ENCODE assay signal across 8 mouse cellular contexts in the genomic region with DNA sequence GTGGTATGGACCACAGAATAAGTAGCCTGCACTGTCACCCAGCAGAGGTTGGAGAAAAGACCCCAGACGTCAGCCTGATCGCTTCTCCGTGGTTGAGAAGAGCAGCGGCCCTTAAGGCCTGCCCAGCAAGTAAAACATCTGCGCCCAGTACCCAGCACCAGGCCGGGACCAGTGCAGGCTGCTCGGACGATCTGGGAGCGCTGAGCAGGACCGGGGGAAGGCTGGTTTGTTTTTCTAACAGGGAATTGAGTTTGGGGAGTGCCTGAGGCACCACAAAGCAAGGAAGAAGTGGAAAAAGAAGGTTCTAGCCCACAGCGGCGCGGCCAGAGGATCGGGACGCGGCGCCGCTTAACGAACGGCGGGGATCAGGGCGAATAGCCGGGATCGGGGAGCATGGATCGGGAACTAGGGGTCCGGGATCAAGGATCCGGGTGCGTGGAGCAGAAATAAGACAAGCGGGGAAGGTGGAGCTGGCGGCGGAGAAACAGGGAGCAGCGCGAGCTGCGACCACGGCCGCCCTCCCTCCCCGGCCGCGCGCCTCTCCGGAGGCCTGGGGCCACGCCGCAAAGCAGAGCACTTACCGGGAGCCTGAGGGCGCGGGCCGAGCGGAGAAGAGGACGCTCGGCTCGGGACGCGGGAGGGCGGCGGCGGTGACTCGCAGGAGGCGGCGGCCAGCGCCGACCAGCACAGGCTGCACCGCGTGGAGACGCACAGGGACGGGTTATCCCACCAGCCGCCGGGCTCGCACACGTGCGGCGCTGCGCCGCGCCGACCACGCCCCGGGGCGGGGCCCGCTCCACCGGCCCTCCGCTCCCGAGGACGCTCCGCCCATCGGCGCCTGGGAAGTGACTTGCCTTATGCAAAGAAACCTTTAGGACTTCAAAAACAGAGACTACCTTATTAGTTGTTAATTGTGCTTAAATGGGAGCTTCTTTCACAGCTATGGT. TPM values are rescaled to one million over a fixed set of nuclear protein-coding genes. Genes with fewer than 3 reads are reported as not detected.
A peak's percentile ranks its signal among the peaks of the same experiment; 100 is the strongest.
DNase-seq lines count a peak whose midpoint lies in the region; ATAC-seq and TF ChIP-seq lines count a peak whose summit lies in the region.

A gene (minus strand): TSS at position 781 of the 947 bp plus-strand sequence.

- TF ChIP-seq EP300 in ES-Bruce4 (IDR thresholded peaks at IDR 0.05; ENCODE audit: insufficient read depth, low read depth, low read length): no peak
- TF ChIP-seq EP300 in stomach, postnatal 0 days (optimal IDR thresholded peaks at IDR 0.05): no peak

- H3K4me3 ChIP-seq in ES-Bruce4 (ENCODE audit: low read depth, low read length): peak within 1 kb of the TSS; percentile 77
- peak within 1 kb of the TSS; percentile 84 for H3K4me3 ChIP-seq in forebrain, embryonic 11.5 days (ENCODE audit: low read depth, low read length)
- H3K4me3 ChIP-seq in heart, embryonic 16.5 days (ENCODE audit: low read length): peak within 1 kb of the TSS; percentile 87
- peak within 1 kb of the TSS; percentile 78 for H3K4me3 ChIP-seq in liver, embryonic 16.5 days (ENCODE audit: low read depth, low read length)
- peak within 1 kb of the TSS; percentile 89 for H3K4me3 ChIP-seq in neural tube, embryonic 12.5 days
- H3K4me3 ChIP-seq in stomach, postnatal 0 days (ENCODE audit: low read depth, low read length): peak within 1 kb of the TSS; percentile 82

- H3K27me3 ChIP-seq in ES-Bruce4 (ENCODE audit: control insufficient read depth, insufficient read depth, low read length, poor library complexity, severe bottlenecking): no peaks in the 10 kb centered on the region
- H3K27me3 ChIP-seq in forebrain, embryonic 11.5 days (ENCODE audit: control insufficient read depth, insufficient read depth, low read length): no peaks in the 10 kb centered on the region
- no peaks in the 10 kb centered on the region for H3K27me3 ChIP-seq in heart, embryonic 16.5 days (ENCODE audit: control insufficient read depth, insufficient read depth, low read length)
- no peaks in the 10 kb centered on the region for H3K27me3 ChIP-seq in liver, embryonic 16.5 days (ENCODE audit: control insufficient read depth, insufficient read depth, low read depth, low read length)
- H3K27me3 ChIP-seq in neural tube, embryonic 12.5 days (replicated peaks): no peaks in the 10 kb centered on the region
- H3K27me3 ChIP-seq in stomach, postnatal 0 days (ENCODE audit: control insufficient read depth, insufficient read depth, low read length): no peaks in the 10 kb centered on the region

- ATAC-seq in forebrain, embryonic 11.5 days (replicated peaks; ENCODE audit: low FRiP score): peak; percentile 92
- peak; percentile 85 for ATAC-seq in heart, embryonic 16.5 days (replicated peaks; ENCODE audit: extremely low read depth, insufficient read depth, low FRiP score)
- peak; percentile 94 for ATAC-seq in liver, embryonic 16.5 days (ENCODE audit: low read depth)
- peak; percentile 89 for ATAC-seq in neural tube, embryonic 12.5 days (ENCODE audit: low FRiP score, low read depth)
- ATAC-seq in stomach, postnatal 0 days (ENCODE audit: low FRiP score, low TSS enrichment): peak; percentile 94

- peak within 1 kb of the TSS; percentile 74 for H3K4me2 ChIP-seq in forebrain, embryonic 11.5 days (ENCODE audit: low read depth, low read length, severe bottlenecking)
- H3K4me2 ChIP-seq in heart, embryonic 16.5 days (ENCODE audit: low read depth, low read length): peak within 1 kb of the TSS; percentile 74
- H3K4me2 ChIP-seq in liver, embryonic 16.5 days (ENCODE audit: low read depth, low read length): peak within 1 kb of the TSS; percentile 95
- H3K4me2 ChIP-seq in neural tube, embryonic 12.5 days (replicated peaks): peak within 1 kb of the TSS; percentile 76
- peak within 1 kb of the TSS; percentile 62 for H3K4me2 ChIP-seq in stomach, postnatal 0 days (replicated peaks; ENCODE audit: low read depth)

- DNase-seq in c-Kit-positive CD71-positive TER-119-negative erythroid progenitor cells, embryonic 14.5 days (ENCODE audit: low read depth): peak; percentile 82
- DNase-seq in forebrain, embryonic 11.5 days (ENCODE audit: low spot score): peak; percentile 93
- peak; percentile 91 to 94 for DNase-seq in kidney, postnatal 25 days
- DNase-seq in stomach, postnatal 0 days (ENCODE audit: low spot score): peak; percentile 93

- peaks cover 1% of the 10 kb centered on the region for H3K4me1 ChIP-seq in ES-Bruce4 (ENCODE audit: control insufficient read depth, insufficient read depth, low read length)
- H3K4me1 ChIP-seq in forebrain, embryonic 11.5 days (replicated peaks; ENCODE audit: control insufficient read depth, insufficient read depth, low read length): peaks cover 4% of the 10 kb centered on the region; the same call in 1 of the 2 replicates
- peaks cover 5% of the 10 kb centered on the region for H3K4me1 ChIP-seq in heart, embryonic 16.5 days (ENCODE audit: control insufficient read depth, insufficient read depth, low read length)
- peaks cover 20% of the 10 kb centered on the region for H3K4me1 ChIP-seq in liver, embryonic 16.5 days (ENCODE audit: control insufficient read depth, low read depth, low read length)
- peaks cover 18% of the 10 kb centered on the region for H3K4me1 ChIP-seq in neural tube, embryonic 12.5 days
- H3K4me1 ChIP-seq in stomach, postnatal 0 days (replicated peaks; ENCODE audit: control insufficient read depth, insufficient read depth): no peaks in the 10 kb centered on the region

- TF ChIP-seq CTCF in ES-Bruce4 (IDR thresholded peaks at IDR 0.05; ENCODE audit: low read depth, low read length): no peak
- no peak for TF ChIP-seq CTCF in stomach, postnatal 0 days (IDR thresholded peaks at IDR 0.05; ENCODE audit: low read depth)

- TF ChIP-seq POLR2A in ES-Bruce4 (IDR thresholded peaks at IDR 0.05; ENCODE audit: insufficient read depth, low read length): peak; percentile 46

- H3K27ac ChIP-seq in ES-Bruce4 (ENCODE audit: insufficient read depth, low read length): no peak within 1 kb of the TSS
- no peak within 1 kb of the TSS for H3K27ac ChIP-seq in forebrain, embryonic 11.5 days (ENCODE audit: low read depth, low read length)
- H3K27ac ChIP-seq in heart, embryonic 16.5 days (ENCODE audit: low read length): peak within 1 kb of the TSS; percentile 65
- H3K27ac ChIP-seq in liver, embryonic 16.5 days (ENCODE audit: low read length): peak within 1 kb of the TSS; percentile 46
- no peak within 1 kb of the TSS for H3K27ac ChIP-seq in neural tube, embryonic 12.5 days
- H3K27ac ChIP-seq in stomach, postnatal 0 days (replicated peaks): peak within 1 kb of the TSS; percentile 37

- under 1% methylated on average over 82 of the region's 86 CpGs for WGBS in forebrain, embryonic 11.5 days
- WGBS in heart, embryonic 16.5 days: under 1% methylated on average over 86 of the region's 86 CpGs
- WGBS in liver, embryonic 16.5 days (ENCODE audit: insufficient replicate concordance): under 1% methylated on average over 84 of the region's 86 CpGs
- WGBS in neural tube, embryonic 12.5 days: under 1% methylated on average over 84 of the region's 86 CpGs
- WGBS in stomach, postnatal 0 days: under 1% methylated on average over 66 of the region's 86 CpGs

- H3K36me3 ChIP-seq in ES-Bruce4 (ENCODE audit: control insufficient read depth, insufficient read depth, low read length, poor library complexity, severe bottlenecking): no peaks in the 10 kb centered on the region
- no peaks in the 10 kb centered on the region for H3K36me3 ChIP-seq in forebrain, embryonic 11.5 days (ENCODE audit: control insufficient read depth, insufficient read depth, low read length)
- no peaks in the 10 kb centered on the region for H3K36me3 ChIP-seq in heart, embryonic 16.5 days (ENCODE audit: control insufficient read depth, insufficient read depth)
- no peaks in the 10 kb centered on the region for H3K36me3 ChIP-seq in liver, embryonic 16.5 days (ENCODE audit: control insufficient read depth, insufficient read depth)
- H3K36me3 ChIP-seq in neural tube, embryonic 12.5 days: no peaks in the 10 kb centered on the region
- no peaks in the 10 kb centered on the region for H3K36me3 ChIP-seq in stomach, postnatal 0 days (ENCODE audit: control insufficient read depth, insufficient read depth, low read length)

- H3K9ac ChIP-seq in ES-Bruce4 (ENCODE audit: low read depth, poor library complexity, severe bottlenecking): peak within 1 kb of the TSS; percentile 85
- peak within 1 kb of the TSS; percentile 82 for H3K9ac ChIP-seq in forebrain, embryonic 11.5 days (ENCODE audit: low read length)
- peak within 1 kb of the TSS; percentile 87 for H3K9ac ChIP-seq in heart, embryonic 16.5 days (ENCODE audit: low read length)
- H3K9ac ChIP-seq in liver, embryonic 16.5 days (ENCODE audit: low read depth, low read length): peak within 1 kb of the TSS; percentile 80
- H3K9ac ChIP-seq in neural tube, embryonic 12.5 days: peak within 1 kb of the TSS; percentile 79
- H3K9ac ChIP-seq in stomach, postnatal 0 days (ENCODE audit: low read length): peak within 1 kb of the TSS; percentile 67

- peaks cover 2% of the 10 kb centered on the region; the same call in 1 of the 2 replicates for H3K9me3 ChIP-seq in ES-Bruce4 (replicated peaks; ENCODE audit: control insufficient read depth, insufficient read depth, low read length, poor library complexity, severe bottlenecking)
- H3K9me3 ChIP-seq in forebrain, embryonic 11.5 days (ENCODE audit: control insufficient read depth, low read length): no peaks in the 10 kb centered on the region; the same call in 1 of the 2 replicates
- H3K9me3 ChIP-seq in heart, embryonic 16.5 days (replicated peaks; ENCODE audit: control insufficient read depth, low read length): no peaks in the 10 kb centered on the region
- H3K9me3 ChIP-seq in liver, embryonic 16.5 days (replicated peaks; ENCODE audit: control insufficient read depth, low read length): no peaks in the 10 kb centered on the region
- no peaks in the 10 kb centered on the region for H3K9me3 ChIP-seq in neural tube, embryonic 12.5 days
- no peaks in the 10 kb centered on the region for H3K9me3 ChIP-seq in stomach, postnatal 0 days (ENCODE audit: control insufficient read depth, low read length)

RNA-seq across cellular contexts. Expression of the gene that starts here (rescaled TPM):
- 62.2 and 68.6 TPM in 2 replicates for polyA plus RNA-seq in ES-Bruce4 (2011; ENCODE audit: insufficient read depth, insufficient read length, low read depth, missing spikeins)
- polyA plus RNA-seq in forebrain, embryonic 11.5 days (2014; fragmentation: Nextera tagmentation; extraction: Ambion mirVana): 31.5 and 34.7 TPM in 2 replicates
- 20.5 and 24.7 TPM in 2 replicates for polyA plus RNA-seq in heart, embryonic 16.5 days (2015; fragmentation: Nextera tagmentation; extraction: Ambion mirVana)
- 11.1 and 11.2 TPM in 2 replicates for polyA plus RNA-seq in liver, embryonic 16.5 days (2015; fragmentation: Nextera tagmentation; extraction: Ambion mirVana)
- polyA plus RNA-seq in neural tube, embryonic 12.5 days (2016; fragmentation: Nextera tagmentation; extraction: Ambion mirVana): 22.5 and 22.7 TPM in 2 replicates
- polyA plus RNA-seq in stomach, postnatal 0 days (2015; fragmentation: Nextera tagmentation; extraction: Ambion mirVana): 13.5 and 13.8 TPM in 2 replicates

Comparison
In these comparisons a context has a peak if more than half of its experiments do, and no peak if none do; other contexts are left out.
1. H3K27ac ChIP-seq: peak in heart, embryonic 16.5 days (single experiment), liver, embryonic 16.5 days (single experiment) and stomach, postnatal 0 days (single experiment); none in ES-Bruce4 (single experiment), forebrain, embryonic 11.5 days (single experiment) and neural tube, embryonic 12.5 days (single experiment).
2. Peak in every context shown above with its lines, with median percentiles within 50 percentile points of each other: H3K4me3 ChIP-seq, H3K9ac ChIP-seq, DNase-seq, ATAC-seq and H3K4me2 ChIP-seq.